Mouse (Mus musculus): ENCODE data around the gene Nemp2. TPM values are rescaled to one million over a fixed set of nuclear protein-coding genes. Genes with fewer than 3 reads are reported as not detected.
A peak's percentile ranks its signal among the peaks of the same experiment; 100 is the strongest.
"Not testable (repeated sequence)": the region's sequence is repeated elsewhere in the genome, so short reads cannot be mapped to it uniquely, and the experiment has no call there.

Nemp2 gene
- total RNA-seq, 2 experiments from 2014 or later, result 3.9 to 5.5 TPM

DNA sequence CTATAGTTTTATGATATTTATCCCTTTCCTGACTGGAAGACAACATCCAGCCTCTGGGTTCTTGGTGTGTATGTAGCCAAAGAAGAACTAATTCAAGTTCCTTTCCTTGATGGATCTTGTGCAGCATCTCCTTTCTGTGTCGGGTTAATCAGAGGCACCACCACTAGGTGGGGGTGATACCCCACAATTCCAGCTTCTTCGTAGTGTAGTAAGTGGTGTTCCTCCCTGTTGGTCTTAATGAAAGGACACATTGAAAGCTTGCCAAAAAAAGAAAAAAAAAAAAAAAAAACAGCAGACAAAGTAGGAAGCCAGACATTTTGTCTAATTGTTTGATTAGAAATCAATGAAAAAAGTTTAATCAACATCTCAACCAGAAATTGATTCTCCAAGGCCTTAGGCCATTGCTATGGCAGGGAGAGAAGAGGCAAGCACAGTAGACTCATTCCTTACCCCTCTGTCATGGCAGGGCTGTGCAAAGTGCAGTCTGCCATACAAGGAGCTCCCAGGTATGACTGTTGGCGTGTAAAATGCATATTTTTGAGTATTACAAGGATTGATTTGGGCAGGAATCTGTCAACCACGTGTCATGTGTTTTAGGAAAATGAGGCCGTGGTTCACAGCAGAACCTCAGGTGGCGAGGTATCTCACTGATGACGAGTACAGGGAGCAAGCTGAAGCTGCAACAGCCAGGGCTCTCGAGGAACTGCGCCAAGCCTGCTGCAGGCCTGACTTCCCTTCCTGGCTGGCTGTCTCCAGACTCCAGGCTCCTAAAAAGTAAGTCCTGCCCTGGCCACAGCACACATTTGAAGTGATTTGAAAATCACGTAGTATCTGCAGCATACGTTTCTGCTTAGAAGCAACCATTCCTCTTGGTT is 17.9 kb downstream of the Nemp2 start:
- intact Hi-C loops (cut with DNase I), result loop anchor here (2.0 to 5.0 kb wide), 3 partner anchors 100 to 384 kb away; no protein-coding TSS in a partner anchor
- DNase-seq (ENCODE audit: low spot score in 2 of 2), result peak; percentile 86 to 91

DNA sequence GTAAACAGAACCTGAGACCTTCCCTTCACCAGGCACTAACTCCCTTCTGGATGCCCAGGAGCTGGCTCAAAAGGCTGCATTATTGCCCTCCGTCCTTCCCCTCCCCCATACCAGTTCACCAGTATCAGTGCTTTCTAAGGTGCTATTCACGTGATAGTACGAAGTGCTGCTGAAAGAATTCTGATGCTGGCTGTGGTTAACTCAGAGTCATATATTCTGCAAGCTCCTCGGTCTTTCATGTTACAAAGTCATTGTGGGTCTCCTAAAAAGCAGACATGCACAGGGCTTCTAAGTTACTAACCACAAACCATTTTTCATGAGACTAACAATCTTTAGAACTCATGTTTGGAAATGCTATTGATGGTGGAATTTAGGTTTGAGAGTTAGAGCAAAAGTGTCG is 19.6 kb downstream of the Nemp2 start:
- intact Hi-C loops (cut with DNase I), result loop anchor here (10.0 kb wide), 1 partner anchor 305 kb away; no protein-coding TSS in a partner anchor

DNA sequence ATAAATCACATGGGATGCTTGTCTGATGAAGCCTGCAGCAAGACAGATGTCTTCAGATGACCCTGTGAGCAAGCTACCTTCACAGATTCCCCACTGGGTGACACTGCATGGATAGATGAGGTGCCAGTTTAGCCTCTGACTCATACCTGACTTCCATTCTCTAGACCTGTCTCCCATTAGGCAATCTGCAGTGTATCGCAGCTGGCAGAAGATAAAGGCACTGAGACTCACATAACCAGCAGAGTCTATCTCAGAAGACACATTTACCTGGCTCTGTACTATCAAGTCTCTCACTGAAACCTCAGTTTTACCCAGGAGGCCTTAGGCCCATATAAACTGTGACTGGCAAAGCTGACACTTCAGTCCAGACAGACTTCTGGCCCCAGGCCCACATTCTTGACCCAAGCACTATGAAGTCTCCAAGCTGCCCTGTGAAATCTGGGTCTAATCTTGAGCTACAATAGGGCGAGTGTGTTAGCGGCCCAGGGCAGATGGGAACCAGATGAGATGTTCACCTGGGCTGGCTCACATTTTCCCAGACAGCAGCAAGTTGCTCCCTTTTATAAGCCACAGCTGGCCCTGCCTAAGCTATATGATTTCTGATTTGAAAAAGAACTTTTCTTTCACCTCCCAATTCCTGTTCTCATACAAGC is 22.2 kb downstream of the Nemp2 start:
- DNase-seq (ENCODE audit: low spot score in 2 of 2), result no peak
- intact Hi-C loops (cut with DNase I), result loop anchor here (10.0 kb wide), 1 partner anchor 302 kb away; no protein-coding TSS in a partner anchor

More for the DNA sequence above, 19.6 kb downstream of the Nemp2 start:
- no peak for DNase-seq (ENCODE audit: low spot score in 2 of 2)

DNA sequence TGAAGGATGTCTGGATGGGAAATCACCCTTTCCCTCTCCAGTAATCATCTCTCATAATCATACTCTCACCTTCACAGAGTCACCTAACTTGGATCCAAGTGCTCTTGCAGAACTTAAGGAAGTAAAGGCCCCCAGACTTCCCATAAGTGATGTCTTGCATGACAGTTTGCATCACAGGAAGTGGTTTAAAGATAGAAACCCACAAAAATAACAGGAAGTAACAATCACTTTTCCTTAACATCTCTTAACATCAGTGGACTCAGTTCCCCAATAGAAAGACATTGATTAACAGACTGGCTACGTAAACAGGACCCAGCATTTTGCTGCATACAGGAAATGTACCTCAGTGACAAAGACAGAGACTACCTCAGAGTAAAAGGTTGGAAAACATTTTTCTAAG is 22.9 kb downstream of the Nemp2 start:
- intact Hi-C loops (cut with DNase I), result loop anchor here (10.0 kb wide), 1 partner anchor 301 kb away; no protein-coding TSS in a partner anchor

DNA sequence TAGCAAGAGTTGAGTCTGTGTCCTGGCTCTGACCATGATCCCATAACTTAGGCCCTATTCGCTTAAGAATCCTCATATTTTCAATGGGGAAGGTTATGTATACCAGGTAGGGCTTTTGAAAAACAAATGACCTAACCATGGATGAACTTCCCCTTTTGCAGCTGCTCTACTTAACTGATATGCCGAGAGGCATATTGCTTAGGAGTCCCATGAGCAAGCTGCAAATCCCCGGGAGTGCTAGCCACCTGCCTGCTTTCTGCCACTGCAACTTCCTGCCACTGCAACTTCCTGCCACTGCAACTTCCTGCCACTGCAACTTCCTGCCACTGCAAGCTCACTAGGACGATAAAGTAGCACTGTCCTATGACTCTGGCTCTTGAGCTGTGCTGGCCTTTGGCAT is 24.6 kb downstream of the Nemp2 start:
- DNase-seq (ENCODE audit: low spot score in 2 of 2), result no peak
- intact Hi-C loops (cut with DNase I), result loop anchor here (10.0 kb wide), 1 partner anchor 300 kb away; no protein-coding TSS in a partner anchor

More for the DNA sequence above, 22.9 kb downstream of the Nemp2 start:
- no peak for DNase-seq (ENCODE audit: low spot score in 2 of 2)

DNA sequence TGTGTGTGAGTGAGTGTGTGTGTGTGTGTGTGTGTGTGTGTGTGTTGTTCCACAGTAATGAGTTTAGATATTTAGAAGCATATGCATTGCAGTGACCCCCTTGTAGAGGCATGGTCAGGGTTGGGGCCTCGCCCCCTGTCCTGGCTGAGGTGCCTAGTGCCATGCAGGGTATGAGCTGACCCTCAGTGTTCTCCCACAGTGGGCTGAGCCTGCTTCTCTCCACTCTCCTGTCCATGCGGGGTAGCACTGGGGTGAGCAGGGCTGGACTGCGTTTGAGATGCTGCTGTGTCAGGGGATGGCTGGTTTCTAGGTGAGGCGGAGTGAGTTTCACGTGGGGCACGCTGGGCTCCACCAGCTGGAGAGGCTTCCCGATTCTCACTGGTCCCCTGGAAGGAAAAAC is 27.7 kb downstream of the Nemp2 start:
- DNase-seq (ENCODE audit: low spot score in 2 of 2), result no peak
- intact Hi-C loops (cut with DNase I), result loop anchor here (10.0 kb wide), 1 partner anchor 297 kb away; no protein-coding TSS in a partner anchor

DNA sequence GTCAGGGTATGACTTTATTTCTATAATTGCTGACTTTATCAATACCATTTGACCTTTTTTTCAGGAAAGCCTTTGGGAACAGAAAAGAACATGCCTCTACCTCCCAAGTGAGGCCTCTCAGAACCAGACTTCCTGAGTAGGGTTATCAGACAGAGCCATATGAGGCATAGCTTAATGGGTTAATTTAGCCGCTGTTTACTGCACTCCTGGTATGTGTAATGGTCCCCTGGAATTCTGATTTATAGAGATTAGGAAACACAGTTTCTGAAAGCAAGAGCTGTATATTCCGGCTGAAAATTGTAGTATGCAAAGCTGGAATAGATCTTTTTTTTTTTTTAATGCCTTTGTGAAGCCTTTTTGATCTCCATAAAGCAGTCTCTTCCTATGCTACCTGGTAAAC is 29.8 kb downstream of the Nemp2 start:
- intact Hi-C loops (cut with DNase I), result no loop called here

DNA sequence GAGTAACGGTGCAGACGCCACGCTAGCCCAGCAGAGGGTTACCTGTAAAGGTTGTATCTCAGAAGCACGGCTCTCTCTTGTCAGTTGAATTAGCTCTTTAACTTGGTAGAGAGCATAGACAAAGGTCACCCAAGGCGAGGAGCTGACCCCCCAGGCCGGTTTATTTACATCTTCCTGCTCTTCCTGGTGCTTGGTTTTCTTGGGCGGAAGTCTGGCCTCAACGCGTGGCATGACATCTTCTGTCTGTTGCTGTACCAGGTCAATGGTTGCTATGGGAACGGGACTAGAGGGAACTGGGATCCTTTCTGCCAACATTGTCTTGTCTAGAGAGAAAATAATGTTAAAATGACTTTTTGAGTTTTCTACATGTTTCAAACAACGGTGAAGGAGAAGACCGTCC is 30.3 kb downstream of the Nemp2 start:
- no peak for DNase-seq (ENCODE audit: low spot score in 2 of 2)
- intact Hi-C loops (cut with DNase I), result no loop called here

More for the DNA sequence above, 29.8 kb downstream of the Nemp2 start:
- no peak for DNase-seq (ENCODE audit: low spot score in 2 of 2)

DNA sequence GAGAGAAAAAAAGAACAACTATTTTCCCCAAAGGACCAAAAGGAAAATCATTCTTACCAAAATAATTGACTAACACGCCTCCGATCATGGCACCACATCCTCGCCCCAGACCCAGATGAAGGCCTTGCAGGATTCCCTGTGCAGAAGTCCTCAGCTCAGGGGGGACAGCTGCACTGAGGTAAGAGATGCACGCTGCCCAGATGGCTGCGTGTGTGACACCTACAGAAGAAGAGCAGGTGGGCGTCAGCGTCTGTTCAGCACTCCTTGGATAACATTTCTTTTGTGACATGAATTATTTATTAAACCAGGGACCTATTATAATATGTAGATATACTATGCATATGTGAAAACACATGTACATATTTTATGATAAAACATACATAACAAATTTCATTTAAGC is 32.7 kb downstream of the Nemp2 start:
- intact Hi-C loops (cut with DNase I), result no loop called here
- peak; percentile 56 to 62 for DNase-seq (ENCODE audit: low spot score in 2 of 2)

DNA sequence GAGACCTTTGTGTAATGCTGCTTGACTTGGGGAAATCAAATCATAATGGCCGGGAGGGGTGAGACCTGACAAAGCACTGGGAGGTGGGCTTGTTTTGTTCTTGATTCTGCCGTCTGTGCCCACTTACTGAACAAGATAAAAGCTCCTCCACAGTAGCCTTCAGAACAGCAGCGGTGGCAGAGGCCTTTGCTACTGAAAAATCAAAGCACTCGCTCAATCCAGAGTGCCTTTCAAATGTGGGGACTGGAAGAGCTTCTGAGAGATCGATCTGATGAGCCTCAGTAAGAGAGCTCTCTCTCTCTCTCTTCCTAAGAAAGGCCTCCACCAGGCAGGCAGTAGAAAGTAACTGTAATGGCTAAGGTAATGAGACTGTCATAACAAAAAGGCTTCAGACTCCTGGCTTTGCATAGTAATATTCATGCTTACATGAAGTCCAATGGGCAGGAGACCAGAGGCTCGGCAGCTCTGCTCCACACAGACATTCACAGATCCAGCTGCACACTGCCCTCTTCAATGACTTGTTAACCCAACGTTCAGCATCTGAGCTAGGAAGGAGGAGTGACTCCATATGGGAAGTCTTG is 38.3 kb downstream of the Nemp2 start:
- intact Hi-C loops (cut with DNase I), result no loop called here
- DNase-seq (ENCODE audit: low spot score in 2 of 2), result no peak

DNA sequence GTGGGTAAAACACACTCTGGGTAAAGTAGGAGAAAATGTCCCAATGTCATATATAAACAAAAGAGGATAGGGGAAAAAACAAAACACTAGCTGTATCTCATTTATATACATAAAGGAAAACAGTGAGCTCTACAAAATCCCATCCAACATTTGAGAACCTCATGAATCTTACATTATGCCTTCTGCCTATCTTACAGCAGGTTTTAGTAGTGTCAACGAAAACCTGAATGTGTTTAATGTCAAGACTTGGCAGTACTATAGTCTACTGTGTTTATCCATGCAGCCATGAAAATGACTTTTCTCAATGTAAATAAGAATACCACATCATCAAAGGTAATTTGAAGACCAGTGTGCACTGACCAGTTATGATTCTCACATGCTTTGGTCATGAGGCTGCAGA is 39.4 kb downstream of the Nemp2 start:
- intact Hi-C loops (cut with DNase I), result no loop called here
- no peak for DNase-seq (ENCODE audit: low spot score in 2 of 2)

DNA sequence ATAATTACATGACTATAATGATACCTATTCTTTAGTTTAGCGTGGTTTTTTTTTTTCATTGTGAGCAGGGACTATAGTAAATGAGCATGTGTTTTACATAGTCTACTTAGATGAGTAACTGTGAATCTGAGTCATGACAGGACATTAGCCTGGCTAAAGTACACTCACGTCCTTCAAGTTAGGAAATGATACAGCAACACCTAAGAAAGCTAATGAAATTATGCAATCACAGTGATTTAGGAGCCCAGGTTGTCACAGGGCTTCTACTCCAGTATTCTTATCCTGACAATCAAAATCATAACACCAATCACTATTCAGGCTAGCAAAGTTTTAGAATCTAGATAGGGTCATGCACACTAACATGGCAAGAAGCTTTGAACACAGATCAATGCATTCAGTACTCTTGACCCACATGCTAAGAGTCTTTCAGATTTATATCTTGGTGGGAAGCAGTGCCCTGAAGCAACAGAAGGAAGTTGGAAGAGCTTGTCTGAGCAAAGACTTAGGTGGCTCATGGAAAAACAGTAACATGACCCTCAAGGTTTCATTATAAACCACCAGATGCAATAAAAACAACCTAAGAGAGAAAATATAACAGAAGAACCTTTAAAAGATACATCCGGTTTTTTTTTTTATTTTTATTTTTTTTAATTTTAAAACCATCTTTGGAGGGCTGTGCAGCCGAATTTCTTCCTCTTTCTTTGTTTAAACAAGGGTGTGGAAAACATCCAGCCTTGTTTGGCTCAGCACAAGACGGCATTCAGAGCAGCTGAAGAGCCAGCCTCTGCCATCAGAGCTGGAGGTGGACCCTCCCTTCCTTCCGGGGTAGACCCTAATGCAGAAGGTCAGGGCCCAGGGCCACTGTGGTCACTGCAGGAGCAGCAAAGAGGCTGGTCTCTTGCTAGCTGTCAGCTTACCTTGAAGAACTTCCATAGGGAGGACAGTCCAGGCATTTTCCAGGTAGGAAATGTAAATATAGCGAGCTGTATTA is 45.4 kb downstream of the Nemp2 start:
- intact Hi-C loops (cut with DNase I), result no loop called here
- no peak for DNase-seq (ENCODE audit: low spot score in 2 of 2)

DNA sequence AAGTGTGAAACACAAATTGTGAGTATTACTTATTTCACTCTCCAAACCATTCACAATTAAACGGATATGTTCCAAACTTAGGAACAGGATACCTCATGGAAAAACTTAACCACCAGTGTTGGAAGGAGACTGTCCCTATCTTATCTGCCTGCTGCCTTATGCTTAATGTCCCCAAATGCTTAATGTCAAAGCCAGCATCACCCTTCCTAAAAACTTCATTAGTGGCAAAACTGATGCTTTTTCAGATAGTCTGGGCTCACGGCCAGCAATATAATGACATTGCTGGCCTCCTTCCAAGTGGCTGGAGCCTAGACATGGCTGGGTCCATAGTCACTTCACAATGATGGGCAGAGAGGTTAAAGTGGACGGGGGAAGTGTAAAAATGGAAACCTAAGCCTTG is 46.1 kb downstream of the Nemp2 start:
- no peak for DNase-seq (ENCODE audit: low spot score in 2 of 2)

DNA sequence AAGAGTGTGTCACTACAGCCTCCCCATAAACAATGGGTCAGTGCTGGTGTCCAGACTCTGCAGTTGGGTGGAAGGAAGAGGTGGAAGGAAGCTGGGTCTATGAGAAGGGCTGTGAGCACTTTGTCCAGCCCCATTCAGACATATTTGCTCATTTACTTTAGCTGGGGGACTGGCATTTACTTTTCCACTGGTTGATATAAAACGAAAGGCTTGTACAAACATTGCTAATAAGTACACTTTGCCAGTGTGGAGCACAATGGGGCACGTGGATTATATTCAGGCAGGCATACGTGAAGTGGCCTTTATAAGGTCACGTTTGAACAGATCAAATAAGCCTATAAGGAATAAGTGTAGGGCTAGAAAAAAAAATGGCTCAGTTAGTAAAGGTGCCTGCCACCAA is 53.0 kb downstream of the Nemp2 start:
- intact Hi-C loops (cut with DNase I), result no loop called here
- no peak for DNase-seq (ENCODE audit: low spot score in 2 of 2)

More for the DNA sequence above, 46.1 kb downstream of the Nemp2 start:
- intact Hi-C loops (cut with DNase I), result no loop called here

DNA sequence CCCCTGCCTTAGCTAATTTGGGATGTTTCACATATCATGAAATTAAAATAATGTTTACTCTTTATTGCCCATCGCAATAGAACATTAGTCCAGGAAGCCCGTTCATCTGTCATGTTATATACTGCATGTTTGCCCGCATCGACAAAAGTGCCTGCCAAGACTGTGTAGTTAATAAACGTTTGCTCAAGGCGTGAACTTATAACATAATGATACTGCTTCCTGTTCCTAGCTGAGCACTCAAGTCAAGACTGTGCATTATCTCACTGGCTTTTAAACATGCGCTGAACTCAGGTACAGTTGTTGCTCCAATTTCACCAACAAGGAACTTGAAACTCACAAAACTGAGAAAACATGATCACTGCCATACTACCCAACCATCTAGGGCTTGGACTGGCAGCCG is 57.1 kb downstream of the Nemp2 start:
- intact Hi-C loops (cut with DNase I), result no loop called here

DNA sequence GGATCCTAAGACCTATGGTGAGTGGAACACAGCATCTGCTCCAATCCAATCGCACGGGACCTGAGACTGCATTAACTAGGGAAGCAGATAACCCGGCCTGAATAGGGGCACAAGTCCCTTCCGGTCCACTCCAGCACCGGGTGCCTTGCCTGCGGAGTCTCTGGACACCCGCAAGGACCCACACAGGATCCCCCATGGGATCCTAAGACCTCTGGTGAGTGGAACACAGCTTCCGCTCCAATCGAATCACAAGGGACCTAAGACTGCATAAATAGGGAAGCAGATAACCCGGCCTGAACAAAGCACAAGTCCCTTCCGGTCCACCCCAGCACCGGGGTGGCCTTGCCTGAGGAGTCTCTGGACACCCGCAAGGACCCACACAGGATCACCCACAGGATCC is 64.0 kb downstream of the Nemp2 start:
- intact Hi-C loops (cut with DNase I); DNase-seq (ENCODE audit: low spot score in 2 of 2): not testable (repeated sequence)

More for the DNA sequence above, 57.1 kb downstream of the Nemp2 start:
- DNase-seq (ENCODE audit: low spot score in 2 of 2), result no peak
